Mouse (Mus musculus) kidney, adult 11 months (tissue): ENCODE results near the gene Hfe.
"Not testable (repeated sequence)": the region's sequence is repeated elsewhere in the genome, so short reads cannot be mapped to it uniquely, and the experiment has no call there.

Source experiments
- DNase-seq: peaks from one replicate; pipeline ENCODE4 v3.0.0; 2022

The Hfe gene

DNA sequence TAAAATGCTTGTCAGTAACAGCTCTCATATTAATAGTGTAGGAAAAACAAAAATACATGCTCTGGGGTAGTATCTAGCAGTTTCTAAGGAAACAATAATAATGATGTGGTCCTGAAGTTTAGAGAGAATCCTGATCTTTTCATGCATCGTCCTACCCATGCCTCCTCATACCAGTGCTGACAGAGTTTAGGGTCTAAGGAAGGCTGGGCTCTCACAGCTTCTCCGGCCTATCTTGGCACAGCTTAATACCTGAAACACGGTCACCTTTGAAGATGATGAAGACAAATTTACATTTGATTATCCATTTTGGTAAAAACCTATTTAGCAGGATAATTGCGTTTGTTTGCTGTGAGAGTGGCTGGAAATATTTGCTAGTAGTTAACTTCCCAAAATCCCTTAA lies 33.3 kb upstream of the Hfe start:
- DNase-seq: no peak

DNA sequence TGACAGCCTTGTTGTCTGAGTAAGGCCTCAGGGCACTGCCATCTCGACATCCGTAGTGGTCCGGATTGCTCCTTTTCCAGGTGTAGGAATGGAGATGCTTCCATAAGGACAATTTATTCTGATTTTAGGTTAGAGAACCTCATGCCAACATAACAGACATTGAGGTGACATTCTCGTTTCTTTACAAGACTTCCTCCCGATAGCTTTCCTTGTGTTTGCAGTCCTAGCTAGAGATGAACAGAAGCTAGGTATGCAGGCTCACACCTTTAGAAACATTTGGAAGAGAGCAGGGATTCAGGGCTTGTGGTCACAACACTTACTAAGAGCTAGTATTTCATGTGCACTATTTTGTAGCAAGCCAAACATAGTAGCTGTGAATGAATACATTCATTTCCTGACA lies 32.6 kb upstream of the Hfe start:
- DNase-seq: no peak

DNA sequence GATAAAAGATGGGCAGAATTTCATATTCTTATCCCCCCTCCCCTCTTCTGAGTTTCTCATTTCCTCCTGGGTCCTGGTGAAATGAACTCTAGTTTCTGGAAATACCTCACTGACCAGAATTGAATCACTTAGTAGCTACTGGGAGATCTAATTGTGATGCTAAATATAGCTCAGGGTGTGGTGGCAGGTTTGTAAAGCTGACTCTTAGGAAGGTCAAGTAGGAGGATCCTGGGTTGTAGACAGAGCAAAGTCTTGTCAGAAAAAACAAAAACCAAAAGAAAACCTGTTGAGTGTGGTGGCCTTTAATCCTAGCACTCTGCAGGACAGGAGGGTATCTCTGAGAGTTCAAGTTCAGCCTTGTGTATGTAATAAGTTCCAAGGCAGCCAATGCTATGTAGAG lies 31.4 kb upstream of the Hfe start:
- no peak for DNase-seq

DNA sequence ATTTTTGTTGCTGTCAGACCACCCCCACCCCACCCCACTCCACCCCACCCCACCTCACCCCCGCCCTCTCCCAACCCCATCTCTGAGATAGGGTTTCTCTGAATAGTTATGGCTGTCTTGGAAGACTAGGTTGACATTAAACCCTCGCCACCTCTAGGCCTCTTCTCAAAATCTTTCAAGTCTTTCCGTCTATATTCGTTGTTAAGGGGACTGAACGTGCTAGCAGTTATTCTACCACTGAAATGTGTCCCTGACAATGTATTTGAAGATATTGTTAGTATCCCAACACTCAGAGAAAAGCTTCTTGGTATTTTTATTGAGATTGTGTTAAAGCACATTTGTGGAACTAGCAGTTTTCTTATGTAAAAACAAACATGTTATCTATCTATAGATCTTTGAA lies 30.3 kb upstream of the Hfe start:
- DNase-seq: no peak

DNA sequence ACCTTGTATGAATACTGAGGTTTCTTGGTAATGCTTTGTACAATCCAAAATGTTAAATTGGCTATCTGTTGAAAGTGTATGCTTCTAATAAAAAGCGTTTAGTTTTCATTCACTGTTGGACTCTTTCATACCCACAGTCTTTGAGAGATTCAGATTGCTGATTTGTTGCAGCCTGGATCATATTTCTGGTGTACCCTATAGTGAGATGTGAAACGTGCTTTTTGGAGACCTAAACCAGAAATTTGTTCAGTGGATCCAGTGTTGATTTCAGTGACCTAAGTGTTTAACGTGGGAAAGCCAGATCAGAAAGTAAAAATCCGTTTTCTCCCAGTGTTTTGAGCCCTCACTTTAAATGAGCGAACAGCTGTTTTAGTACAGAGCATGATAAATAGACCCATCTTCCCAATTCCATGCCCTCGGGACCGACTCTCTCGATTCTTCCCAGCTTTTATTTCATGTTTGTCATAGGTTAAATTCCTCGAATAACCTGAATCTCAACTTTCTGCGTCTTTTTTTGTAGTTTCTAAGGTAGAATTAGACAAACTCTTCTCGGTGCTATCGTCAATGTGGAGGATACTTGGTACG lies 29.7 kb upstream of the Hfe start:
- no peak for DNase-seq

DNA sequence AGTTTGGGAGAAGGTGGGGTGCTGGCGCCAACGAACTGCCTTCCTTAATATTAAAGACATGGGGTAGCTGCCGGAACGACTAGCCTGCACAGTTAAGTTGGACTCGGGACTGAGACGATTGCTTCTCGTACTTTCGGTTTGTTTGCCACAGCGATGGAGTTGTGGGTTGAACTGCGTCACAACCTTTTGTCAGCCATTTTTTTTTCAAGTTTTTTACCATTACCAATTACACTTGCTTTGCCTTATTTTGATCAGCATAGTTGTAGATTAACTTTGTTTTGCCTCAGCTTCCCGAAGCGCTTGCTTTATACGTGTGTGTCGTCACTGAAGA lies 29.2 kb upstream of the Hfe start:
- DNase-seq: no peak

DNA sequence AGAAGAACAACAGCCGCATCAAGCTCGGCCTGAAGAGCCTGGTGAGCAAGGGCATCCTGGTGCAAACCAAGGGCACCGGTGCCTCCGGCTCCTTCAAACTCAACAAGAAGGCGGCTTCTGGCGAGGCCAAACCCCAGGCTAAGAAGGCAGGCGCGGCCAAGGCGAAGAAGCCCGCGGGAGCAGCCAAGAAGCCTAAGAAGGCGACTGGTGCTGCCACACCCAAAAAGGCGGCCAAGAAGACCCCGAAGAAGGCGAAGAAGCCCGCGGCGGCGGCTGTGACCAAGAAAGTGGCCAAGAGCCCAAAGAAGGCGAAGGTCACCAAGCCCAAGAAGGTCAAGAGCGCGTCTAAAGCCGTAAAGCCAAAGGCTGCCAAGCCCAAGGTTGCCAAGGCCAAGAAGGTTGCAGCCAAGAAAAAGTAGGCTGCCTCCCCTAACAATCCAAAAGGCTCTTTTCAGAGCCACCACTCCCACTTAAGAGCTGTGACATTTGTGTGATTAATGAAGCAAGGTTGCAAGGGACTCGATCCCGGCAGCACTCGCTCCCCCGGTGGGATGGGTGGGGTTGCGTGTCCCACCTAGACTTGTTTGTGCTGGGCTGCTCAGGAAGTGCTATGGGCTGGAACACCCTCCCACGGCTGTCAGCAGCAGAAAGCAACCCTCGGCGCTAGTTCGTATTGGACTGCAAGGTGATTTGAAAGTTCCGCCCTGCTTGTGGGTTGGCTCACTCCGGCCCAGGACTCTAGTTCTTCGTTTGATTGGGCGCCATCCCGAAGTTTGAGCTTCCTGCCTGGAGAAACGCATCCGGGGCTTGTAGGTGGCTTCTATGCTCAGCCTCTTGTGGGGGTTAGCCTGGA lies 28.6 kb upstream of the Hfe start:
- DNase-seq: peak; percentile 98

DNA sequence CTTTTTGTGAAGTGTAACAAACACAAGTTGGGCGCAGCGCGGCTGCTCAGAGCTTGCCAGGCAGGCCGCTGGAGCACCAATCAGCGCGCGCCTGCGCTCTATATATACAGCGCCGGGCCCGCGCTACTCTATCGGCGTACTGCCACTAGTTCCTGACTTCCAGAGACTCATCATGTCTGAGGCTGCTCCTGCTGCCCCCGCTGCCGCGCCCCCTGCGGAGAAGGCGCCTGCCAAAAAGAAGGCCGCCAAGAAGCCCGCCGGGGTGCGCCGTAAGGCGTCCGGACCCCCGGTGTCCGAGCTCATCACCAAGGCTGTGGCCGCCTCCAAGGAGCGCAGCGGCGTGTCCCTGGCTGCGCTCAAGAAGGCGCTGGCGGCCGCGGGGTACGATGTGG lies 28.0 kb upstream of the Hfe start, which contains the start of gene Hist1h1c:
Hist1h1c (plus strand) TSS at position 132 of the 392 bp plus-strand sequence.
- DNase-seq: peak; percentile 91

DNA sequence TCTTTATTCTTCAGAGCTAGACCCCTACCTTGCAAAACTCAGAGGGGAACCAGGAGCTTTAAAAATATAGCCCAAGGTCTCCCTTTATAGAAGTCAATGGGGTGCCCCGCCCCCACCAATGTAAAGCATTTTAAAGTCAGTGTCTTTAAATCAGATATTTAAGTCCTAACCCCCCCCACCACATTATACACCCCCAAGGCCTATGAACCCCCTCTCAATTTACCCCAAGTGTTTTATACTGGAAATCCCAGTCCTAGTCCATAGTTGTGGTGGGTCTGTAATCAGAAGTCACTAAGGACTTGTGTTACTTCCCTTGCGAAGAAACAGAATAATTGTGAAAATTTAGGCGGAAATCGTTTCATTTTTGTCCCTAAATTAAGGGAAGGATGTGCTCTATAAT lies 27.4 kb upstream of the Hfe start:
- DNase-seq: no peak

DNA sequence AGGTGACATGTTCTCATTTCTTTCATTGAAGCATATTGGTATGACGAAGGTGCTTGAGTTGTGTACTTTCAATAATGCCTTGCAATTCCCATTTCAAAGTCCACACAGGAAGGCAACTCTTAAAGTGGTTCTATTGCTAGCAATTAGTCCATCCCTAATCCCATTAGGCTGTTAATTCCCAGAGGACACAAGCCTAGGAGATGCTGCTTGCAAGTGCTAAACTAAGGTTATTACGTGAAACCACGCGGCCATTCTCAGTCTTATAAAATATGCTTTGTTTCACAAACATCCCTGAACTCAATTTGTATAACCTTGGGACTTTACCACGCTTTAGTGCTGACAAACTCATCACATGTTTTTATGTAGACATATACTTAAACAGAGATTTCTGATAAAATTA lies 26.4 kb upstream of the Hfe start:
- DNase-seq: no peak

DNA sequence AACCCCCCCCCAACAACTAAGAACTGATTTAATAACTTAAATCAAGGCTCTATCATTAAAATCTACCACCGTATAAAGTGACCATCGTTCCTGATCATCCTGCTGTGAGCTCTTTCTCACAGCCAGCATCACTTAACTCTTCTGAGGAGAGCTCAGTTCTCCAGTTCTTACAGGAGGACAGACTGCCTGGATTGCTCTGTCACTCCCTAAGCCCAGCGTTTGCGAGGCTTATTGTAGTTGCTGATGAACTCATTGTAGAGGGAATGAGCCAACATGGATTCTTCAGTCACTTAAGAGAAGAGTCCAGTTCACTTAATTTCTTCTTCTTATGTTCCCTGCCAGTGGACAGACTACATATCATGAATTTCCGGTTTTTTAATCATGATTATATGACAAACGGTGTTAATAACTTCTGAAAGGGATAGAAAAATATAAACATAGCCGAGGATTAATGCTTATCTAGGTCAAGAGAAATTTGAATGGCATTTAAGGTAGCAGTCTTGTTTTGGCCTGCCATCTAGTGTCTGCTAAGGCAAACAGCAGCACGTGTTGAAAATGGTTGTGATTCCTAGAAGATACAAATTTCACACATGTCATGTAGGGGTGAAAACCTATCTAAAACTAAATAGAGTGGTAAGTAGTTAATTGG lies 21.6 kb upstream of the Hfe start:
- no peak for DNase-seq

DNA sequence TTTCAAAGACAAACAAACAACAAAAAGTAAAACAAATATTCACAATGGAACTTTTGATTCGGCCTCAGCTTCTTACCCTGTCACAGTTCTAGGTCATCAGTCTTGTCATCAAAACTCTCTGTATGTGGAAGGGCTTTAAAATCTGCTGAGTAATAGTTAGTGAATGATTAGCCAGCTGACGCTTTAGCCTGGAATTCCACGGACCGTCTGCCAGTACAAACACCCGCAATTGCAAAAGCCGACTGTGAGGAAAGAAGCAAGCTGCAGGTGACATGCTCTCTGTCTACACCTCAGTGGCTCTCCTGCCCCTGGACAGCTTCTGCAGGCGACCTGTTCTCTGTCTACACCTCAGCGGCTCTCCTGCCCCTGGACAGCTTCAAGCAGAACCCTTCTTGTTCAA lies 19.8 kb upstream of the Hfe start:
- peak; percentile 81 for DNase-seq

DNA sequence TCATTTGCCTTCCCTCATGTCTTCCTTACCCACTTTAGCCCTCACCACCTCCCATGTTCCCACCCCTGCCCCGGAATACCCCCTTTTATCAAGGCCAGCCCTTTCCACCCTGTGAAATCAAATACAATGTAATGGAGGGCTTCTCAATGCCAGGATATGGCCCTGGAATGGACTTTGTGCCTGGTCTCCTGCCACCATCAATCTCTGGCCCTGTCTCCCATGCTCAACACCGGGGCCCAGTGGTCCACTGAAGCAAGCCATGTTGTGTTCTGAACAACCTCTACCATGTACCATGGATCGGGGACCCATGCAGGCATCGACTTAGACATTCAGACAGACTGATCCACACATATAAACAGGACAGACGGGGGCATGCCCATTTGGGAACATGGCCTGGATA lies 19.1 kb upstream of the Hfe start:
- DNase-seq: no peak

DNA sequence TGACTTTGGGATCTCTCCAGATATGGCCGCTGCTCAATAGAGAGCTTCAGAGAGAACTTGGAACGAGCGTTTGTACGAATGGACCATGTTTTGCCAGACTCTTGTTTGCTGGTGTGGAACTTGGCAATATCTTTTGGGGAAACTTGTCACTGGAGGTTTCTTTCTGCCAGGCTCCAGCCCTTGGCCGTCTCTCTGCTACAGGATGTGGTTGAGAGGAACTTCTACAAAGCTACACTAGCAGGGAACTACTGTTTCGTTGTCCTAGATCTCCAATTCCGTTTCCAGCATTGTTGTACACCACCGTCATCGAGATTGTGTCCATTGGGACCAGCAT lies 18.5 kb upstream of the Hfe start:
- no peak for DNase-seq

DNA sequence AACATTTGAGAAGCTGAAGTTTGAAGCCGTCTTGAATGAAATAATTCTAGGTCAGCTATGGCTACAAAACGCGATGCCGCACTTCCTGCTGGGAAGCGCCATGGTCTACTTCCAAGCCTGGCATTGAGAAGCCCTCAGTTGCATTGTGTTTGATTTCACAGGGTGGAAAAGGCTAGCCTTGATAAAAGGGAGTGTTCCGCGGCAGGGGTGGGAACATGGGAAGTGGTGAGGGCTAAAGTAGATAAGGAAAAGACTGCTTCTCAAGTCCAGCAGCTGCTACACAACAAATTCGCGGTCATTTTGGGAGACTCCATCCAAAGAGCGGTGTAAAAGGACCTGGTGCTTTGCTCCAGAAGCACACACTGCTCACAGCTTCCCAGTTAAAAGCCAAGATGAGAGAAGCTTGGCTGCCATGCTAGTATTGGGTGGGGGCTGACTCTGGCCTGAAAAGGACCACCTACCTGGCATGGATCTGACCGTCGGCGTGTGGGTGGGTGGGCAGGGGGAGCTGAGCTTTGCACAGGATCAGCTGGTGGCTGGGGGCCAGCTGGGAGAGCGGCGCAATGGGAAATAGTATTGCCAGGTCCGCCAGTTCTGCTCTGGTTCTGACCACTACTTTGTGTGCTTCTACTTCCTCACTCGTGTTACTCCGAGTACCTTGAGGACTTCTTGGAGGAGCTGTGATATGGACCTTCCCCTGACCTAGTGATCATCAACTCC lies 18.0 kb upstream of the Hfe start:
- no peak for DNase-seq

DNA sequence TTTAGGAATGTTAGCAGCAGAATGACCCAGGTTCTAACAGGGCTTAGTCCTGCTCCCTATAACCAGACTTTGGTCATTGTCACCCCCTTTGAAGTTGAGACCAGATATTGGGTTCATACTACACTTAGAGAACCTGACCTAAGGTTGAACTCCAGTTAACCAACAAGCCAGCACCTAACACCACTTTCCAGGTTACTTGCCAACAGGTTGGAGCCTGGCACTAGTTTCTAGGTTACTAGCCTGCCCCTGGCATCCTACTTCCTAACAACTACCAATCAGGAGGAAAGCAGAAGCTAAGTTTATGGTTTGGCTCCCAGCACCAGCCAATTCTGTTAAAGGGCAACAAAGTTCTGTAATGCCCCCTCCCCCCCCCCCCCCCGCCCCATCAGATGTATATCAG lies 14.6 kb upstream of the Hfe start:
- no peak for DNase-seq

DNA sequence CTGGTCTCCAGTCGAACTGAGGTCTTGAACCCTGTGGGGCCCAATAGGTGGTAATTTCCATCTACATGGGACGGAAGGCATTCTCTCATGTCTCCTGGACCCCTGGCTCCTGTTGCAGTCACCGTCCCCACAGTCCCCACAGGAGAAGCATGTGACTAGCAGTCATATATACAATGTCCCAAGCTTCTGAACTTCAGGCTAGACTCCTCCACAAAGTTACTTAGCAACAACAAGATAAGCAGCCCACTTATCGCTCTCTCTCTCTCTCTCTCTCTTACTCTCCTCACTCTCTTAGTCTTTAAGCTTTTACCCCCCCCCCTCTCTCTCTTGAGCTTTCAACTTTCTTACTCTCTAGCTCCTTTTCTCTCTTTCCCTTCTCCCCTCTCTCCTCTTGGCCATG lies 13.6 kb upstream of the Hfe start:
- no peak for DNase-seq

DNA sequence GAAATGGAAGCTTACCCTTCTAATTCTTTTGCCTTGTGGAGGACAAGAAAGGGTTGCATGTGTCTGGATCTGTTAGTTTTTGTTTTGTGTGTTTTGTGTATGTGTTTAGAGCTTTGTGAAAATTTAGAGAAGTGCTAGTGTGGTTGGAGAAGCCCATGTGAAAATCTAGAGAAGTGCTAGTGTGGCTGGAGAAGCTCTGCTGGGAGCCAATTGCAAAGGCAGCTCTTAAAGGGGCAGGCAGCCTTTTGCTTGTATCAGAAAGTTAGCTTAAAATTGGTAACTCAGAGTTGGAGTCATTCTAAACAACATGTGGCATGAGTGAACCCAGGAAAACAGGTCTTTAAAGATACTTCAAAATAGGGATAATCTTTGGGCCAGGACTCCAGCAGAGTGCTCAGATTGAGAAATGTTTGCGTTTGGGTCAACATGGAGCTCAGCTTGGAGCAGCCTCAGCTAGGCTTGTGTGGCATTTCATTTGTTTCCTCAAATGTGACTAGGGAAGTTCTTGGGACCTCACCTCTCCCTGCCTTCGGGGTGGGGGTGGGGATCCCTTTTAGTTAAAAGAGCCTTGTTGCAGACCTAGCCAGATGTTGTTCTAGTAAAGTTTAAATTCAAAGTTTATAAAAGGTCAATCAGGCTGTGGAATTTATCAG lies 7.1 kb upstream of the Hfe start:
- not testable (repeated sequence) for DNase-seq

DNA sequence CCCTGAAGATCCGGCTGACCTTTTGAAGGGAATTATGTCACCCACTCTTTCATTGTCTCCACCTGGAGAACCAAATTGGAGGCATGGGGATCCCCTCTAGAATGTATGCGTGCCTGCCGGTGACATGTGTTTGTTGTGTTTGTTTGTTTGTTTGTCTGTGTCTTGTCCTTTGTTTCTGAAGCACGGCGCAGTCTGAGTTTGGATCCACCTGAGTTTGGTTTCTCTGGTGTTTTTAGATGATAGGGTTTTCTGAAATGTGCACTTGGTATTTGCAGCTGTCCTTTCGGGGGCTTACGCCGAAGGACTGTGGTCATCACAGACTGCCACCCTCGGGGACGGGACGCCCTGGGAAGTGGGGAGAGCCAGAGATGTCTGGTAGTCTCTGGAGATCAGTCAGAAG lies 6.5 kb upstream of the Hfe start:
- DNase-seq: no peak

DNA sequence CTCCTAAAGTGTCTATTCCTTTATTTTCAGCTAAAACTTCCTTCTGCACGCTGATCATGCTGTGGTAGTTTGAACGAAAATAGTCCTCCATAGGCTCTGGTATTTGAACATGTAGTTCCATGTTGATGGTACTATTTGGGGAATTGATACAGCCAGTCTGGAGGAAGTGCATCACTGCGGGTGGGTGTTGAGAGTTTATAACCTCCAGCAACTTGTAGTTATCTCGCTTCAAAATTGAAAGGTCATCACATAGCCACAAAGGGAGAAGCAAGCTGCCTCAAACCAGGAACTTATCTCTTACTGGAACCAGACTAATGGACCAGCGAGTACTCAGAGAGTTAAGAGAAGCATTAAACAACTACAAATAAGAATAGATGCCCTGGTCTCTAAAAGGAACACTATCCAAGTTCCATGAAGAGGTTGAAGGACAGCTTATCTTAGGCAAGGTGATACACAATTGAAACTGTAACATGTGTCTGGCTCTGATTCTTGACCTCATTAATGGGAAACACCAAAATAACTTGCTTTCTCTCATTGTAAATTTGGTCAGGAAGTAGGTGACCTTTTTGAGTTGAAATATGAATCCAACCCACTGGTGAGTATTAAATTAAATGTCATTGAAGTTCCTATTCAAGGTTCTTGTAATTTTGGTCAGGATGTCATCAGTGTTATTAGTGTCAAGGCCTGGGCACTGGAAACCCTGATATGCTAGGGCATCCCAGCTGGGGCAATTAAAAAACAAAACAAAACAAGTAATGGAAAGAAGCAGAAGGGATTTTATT lies 5.8 kb upstream of the Hfe start:
- DNase-seq: no peak

DNA sequence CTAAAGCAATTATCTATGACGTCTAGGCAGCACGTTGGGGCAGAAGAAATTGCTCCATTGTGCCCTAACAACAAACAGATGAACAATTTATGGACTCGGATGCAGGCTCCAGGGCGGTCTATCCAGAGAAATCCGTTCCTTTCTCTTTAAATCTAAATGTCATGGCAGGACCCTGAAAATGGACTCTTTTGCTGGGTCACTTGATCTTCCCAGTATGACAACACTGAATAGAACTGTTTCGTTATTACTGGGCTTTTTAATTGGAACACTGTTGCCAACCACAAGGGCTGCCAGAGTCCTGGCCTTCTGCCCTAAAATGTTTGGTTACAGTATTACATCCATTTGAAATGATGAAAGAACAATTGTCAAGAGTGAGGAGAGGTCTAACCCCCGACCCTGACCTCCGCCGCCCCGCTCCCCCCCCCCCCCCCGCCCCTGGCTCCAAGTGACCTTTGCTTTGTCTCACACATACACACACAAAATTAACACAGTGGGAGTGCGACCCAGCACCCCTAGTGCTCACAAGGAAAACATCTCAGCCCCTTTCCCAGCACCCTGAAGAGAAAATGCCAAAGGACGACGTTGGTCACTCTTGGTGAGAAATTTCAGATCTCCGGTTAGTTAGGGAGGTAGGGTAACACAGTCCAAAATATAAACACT lies 810 bp downstream of the Hfe start:
- no peak for DNase-seq

DNA sequence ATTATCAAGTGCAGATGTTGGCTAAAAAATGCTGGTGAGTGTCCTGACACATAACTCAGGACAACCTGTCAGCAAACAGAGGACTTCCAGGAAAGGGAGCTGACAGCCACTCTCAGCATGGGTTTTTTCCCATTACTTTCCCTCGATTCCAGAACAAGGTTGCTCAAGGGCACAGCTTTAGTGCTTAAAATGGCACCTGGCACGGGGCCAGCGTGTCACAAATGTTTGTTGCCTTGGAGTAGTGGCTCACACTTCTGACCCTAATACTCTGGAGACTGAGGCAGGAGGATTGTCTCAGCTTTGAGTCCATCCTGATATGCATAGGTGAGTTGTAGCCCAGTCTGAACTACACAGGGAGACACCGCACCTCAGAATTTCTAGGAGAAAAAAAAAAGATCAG lies 2.0 kb downstream of the Hfe start:
- no peak for DNase-seq
